Mouse (Mus musculus) megakaryocyte, embryonic 14.5 days (primary cell): ENCODE data around the gene 2510009E07Rik.

Source experiments
- FLI1 ChIP-seq: IDR thresholded peaks from 2 replicates; pipeline ENCODE4 v1.6.1; 2012; ENCODE audit warnings: low read length, inconsistent platforms, mixed read lengths
- GATA1 ChIP-seq: IDR thresholded peaks from 3 replicates; pipeline ENCODE4 v1.6.1; 2012; ENCODE audit warnings: mixed read lengths, low read length, inconsistent platforms, borderline replicate concordance

DNA sequence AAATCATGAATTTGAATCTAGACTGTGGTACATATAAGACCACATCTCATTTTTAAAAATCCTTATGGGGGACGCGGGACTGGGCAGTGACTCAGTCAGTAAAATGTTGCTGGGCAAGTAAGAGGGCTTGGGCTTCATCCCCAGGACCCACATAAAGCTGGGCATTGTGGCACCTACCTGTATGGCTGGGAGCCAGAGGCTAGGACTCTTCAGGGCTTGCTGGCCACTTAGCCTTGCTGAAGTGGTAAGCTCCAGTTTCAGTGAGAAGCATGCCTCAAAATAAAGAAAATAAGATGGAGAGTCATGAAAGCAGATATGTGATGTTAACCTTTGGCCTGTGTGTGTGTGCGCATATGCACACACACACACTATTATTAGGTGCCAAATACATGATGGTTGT is 33.0 kb upstream of the 2510009E07Rik start:
- no peak for TF ChIP-seq GATA1
- no peak for TF ChIP-seq FLI1
